Mouse (Mus musculus) neural tube, embryonic 11.5 days (tissue): ENCODE results near the gene App. TPM values are rescaled to one million over a fixed set of nuclear protein-coding genes. Genes with fewer than 3 reads are reported as not detected.

Source experiments
- ATAC-seq: fragments of 200-750 bp; cut with Nextera tagmentation; 2 replicates; pipeline ENCODE4 v1.8.0; 2017; ENCODE audit warnings: moderate number of reproducible peaks, mild to moderate bottlenecking, moderate TSS enrichment, moderate library complexity; ENCODE audit not compliant: insufficient read depth, low FRiP score, low TSS enrichment
- DNase-seq: peaks from one replicate; pipeline ENCODE4 v3.0.0-alpha.2; 2015; ENCODE audit warnings: low spot score
- H3K27ac ChIP-seq: fragments of 300-500 bp; sonication (generic); 2 replicates; pipeline ENCODE4 v1.5.1; 2014; ENCODE audit warnings: low read depth, mild to moderate bottlenecking, low read length
- H3K27me3 ChIP-seq: fragments of 300-500 bp; sonication (generic); 2 replicates; pipeline ENCODE4 v1.6.1; 2014; ENCODE audit warnings: mild to moderate bottlenecking, low read length, mixed read lengths; ENCODE audit not compliant: control insufficient read depth, insufficient read depth
- H3K36me3 ChIP-seq: fragments of 300-500 bp; sonication (generic); 2 replicates; pipeline ENCODE4 v1.6.1; 2014; ENCODE audit warnings: mild to moderate bottlenecking, low read length, moderate library complexity, mixed read lengths; ENCODE audit not compliant: control insufficient read depth, insufficient read depth
- H3K4me1 ChIP-seq: fragments of 300-500 bp; sonication (generic); 2 replicates; pipeline ENCODE4 v1.6.1; 2014; ENCODE audit warnings: low read length, mixed read lengths; ENCODE audit not compliant: control insufficient read depth, insufficient read depth
- H3K4me2 ChIP-seq: fragments of 300-500 bp; sonication (generic); 2 replicates; pipeline ENCODE4 v1.6.1; 2014; ENCODE audit warnings: low read depth, mild to moderate bottlenecking, moderate library complexity
- H3K4me3 ChIP-seq: fragments of 300-500 bp; sonication (generic); 2 replicates; pipeline ENCODE4 v1.5.1; 2014; ENCODE audit warnings: low read depth, low read length
- H3K9ac ChIP-seq: fragments of 300-500 bp; sonication (generic); 2 replicates; pipeline ENCODE4 v1.6.1; 2014; ENCODE audit warnings: mild to moderate bottlenecking, low read length
- H3K9me3 ChIP-seq: fragments of 300-500 bp; sonication (generic); 2 replicates; pipeline ENCODE4 v1.6.1; 2016; ENCODE audit warnings: low read length; ENCODE audit not compliant: control insufficient read depth
- WGBS: fragments of 180-500 bp; shearing (Covaris S2); extraction: QIAGEN DNeasy Blood & Tissue Kit; methylation state at CpG from one replicate; pipeline ENCODE4 v1.1.7; 2014; 5-methylcytosine and 5-hydroxymethylcytosine counted together
- polyA plus RNA-seq: library from polyadenylated mRNA; unstranded; fragments of >200 nt; fragmentation: Nextera tagmentation; extraction: Ambion mirVana; gene quantifications from 2 replicates; pipeline ENCODE4 v1.2.1, GENCODE M21; 2014

App gene
- polyA plus RNA-seq, 1 experiment from 2014 or later, result 210 TPM

DNA sequence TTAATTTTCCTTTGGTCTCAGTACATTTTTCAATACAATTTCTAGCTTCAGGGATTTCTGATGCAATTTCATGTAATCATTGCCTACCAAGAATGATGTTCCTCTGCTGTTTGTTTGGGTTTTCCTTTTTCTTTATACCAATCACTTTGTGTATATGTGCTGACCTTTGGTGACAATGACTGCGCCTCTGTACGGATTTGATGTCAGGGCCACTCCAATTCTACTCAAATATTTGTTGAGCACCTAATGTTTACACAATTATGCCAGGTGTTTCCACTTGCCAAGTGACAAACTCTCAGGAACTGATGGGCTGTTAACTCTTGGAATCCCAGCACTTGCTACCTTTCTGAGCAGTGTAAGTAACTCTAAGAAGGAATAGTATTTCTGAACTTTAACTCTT is 98.2 kb downstream of the App start:
- Histone ChIP-seq H3K27me3 (no peaks in the 10 kb centered on the region), H3K4me1 (no peaks in the 10 kb centered on the region), H3K4me3 (no peak overlapping the region), H3K4me2 (no peak overlapping the region), H3K9me3 (no peaks in the 10 kb centered on the region), H3K36me3 (peaks cover 2% of the 10 kb centered on the region), H3K27ac (no peak overlapping the region), H3K9ac (no peak overlapping the region)
- WGBS, result 87% methylated on average over 2 of the region's 2 CpGs
- DNase-seq (no peak), ATAC-seq (no peak)

DNA sequence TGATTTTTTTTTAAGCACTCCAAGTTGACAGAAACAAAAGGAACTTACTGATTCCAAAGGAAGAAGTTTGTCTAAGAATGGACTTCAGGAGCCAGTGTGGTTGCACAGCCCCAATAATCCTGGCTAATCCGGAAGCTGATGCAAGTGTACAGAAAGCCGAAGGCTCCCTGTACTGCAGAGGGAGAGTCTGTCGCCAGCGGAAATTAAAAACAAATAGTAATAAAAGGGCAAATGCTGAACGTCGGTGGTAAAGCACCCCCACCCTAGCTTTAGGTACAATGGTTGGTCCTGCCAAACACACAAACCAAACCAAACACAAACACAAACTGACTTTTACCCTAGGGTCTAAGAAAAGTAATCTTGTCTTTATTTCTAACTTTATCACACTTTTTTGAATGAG is 98.7 kb downstream of the App start:
- Histone ChIP-seq H3K36me3 (peaks cover 2% of the 10 kb centered on the region; the same call in 1 of the 2 replicates), H3K4me3 (no peak overlapping the region), H3K4me1 (no peaks in the 10 kb centered on the region), H3K4me2 (no peak overlapping the region), H3K9me3 (no peaks in the 10 kb centered on the region), H3K27ac (no peak overlapping the region), H3K9ac (no peak overlapping the region), H3K27me3 (no peaks in the 10 kb centered on the region)
- 87% methylated on average over 6 of the region's 6 CpGs for WGBS
- ATAC-seq, result no peak
- no peak for DNase-seq

DNA sequence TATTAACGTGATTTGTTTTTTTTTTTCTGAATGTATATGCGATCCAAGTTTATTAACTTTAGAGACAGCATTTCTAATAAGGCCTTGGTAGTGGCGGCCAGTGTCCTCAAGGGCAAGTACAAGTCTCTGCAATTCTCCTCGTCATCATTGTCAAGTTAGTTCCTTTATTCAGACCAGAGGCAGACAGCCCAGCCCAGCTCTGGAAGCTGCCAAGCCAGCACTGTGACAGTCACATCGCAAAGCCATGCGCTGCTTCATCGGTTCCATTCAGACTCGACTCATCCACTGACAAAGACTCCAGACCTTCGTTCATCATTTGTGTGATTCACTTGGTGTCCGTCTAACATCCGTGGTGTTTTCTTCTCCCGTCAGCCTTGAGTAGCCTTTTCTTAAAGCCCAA is 100.9 kb downstream of the App start:
- peaks cover 2% of the 10 kb centered on the region; the same call in 1 of the 2 replicates for H3K36me3 ChIP-seq

DNA sequence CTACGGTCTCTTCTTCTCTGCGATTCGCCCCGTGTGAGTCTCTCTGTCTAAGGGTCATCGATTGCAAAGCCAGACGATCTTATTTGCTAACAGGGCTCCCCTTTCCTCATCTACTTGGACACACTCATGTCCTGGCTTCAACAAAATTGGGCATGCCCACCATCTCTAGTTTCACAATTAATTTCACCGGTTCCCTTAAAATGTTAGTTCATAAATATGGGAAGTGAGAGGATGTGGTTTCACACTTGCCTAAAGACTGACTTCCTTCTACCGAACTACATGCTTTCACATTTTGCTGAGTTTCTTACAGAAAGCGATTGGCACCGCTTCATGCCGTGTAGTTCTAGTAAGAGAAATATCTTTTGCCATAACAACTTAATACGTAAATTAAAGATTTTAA is 101.8 kb downstream of the App start:
- no peak overlapping the region for H3K4me3 ChIP-seq
- H3K27ac ChIP-seq, result no peak overlapping the region
- no peak overlapping the region for H3K9ac ChIP-seq
- no peaks in the 10 kb centered on the region for H3K27me3 ChIP-seq
- peaks cover 2% of the 10 kb centered on the region; the same call in 1 of the 2 replicates for H3K36me3 ChIP-seq
- WGBS, result 96% methylated on average over 12 of the region's 12 CpGs
- H3K4me1 ChIP-seq, result no peaks in the 10 kb centered on the region
- H3K4me2 ChIP-seq, result no peak overlapping the region
- DNase-seq (no peak), ATAC-seq (no peak)
- no peaks in the 10 kb centered on the region for H3K9me3 ChIP-seq

More for the DNA sequence above, 100.9 kb downstream of the App start:
- Histone ChIP-seq H3K4me3 (no peak overlapping the region), H3K27me3 (no peaks in the 10 kb centered on the region), H3K9me3 (no peaks in the 10 kb centered on the region), H3K27ac (no peak overlapping the region), H3K4me2 (no peak overlapping the region), H3K9ac (no peak overlapping the region), H3K4me1 (no peaks in the 10 kb centered on the region)
- WGBS, result 76% methylated on average over 12 of the region's 12 CpGs
- no peak for ATAC-seq
- no peak for DNase-seq

DNA sequence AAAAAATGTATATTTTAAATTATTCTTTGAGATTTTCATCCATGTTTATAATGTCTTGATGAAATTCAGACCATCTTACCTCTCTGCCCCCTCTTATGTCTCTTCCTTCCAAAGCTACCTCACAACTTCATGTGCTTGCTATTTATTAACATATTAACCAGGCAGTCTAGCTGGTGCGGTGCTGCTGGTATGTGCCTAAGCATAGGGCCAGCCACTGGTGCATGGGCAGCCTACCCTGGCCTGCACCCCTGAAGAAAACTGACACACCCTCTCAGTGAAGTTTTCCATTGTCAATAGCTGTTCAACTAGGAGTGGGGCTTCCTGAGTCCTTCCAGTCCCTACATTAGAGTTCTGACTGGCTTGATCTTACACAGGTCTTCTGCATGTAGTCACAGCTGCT is 102.3 kb downstream of the App start:
- no peak overlapping the region for H3K27ac ChIP-seq
- no peaks in the 10 kb centered on the region for H3K9me3 ChIP-seq
- H3K36me3 ChIP-seq, result peaks cover 2% of the 10 kb centered on the region; the same call in 1 of the 2 replicates
- 0 out of 2 replicates have a peak, but pooled peaks cover 2% of the 10 kb centered on the region for H3K4me1 ChIP-seq
- H3K9ac ChIP-seq, result no peak overlapping the region
- H3K4me2 ChIP-seq, result no peak overlapping the region
- no peak for DNase-seq
- ATAC-seq, result no peak
- 100% methylated on average over 1 of the region's 1 CpGs for WGBS
- H3K27me3 ChIP-seq, result no peaks in the 10 kb centered on the region
- no peak overlapping the region for H3K4me3 ChIP-seq

DNA sequence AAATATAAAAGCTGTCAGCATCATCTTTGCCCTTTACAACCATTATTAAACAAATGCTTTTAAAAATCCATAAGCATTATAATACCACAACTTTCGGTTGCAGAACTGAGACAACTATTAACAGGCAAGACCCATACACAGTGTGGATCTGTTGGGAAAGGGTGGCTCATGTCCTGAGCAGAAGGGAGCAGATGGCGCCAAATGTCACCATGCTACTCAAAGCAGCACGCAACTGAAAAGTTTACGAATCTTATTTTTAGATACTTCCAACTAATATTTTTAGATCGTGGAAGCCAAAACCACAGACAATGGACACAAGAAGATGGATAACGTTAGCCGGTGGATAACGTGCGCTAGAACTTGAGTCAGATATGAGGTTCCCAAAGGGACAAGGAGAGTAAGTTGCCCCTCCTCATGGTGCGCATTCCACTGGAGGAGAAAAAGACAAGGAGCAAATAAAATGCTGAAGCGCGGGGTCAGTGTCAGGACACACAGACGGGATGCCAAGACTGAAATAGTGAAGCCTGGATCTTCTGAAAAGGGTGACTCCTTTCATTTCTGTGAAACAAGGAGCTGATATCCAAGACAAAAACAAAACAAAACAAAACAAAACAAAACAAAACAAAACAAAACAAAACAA is 106.2 kb downstream of the App start:
- no peak overlapping the region for H3K4me3 ChIP-seq
- no peak overlapping the region for H3K9ac ChIP-seq
- no peak overlapping the region for H3K4me2 ChIP-seq
- DNase-seq, result no peak
- H3K27ac ChIP-seq, result no peak overlapping the region
- ATAC-seq, result no peak
- 0 out of 2 replicates have a peak, but pooled peaks cover 2% of the 10 kb centered on the region for H3K4me1 ChIP-seq
- WGBS, result 91% methylated on average over 13 of the region's 13 CpGs
- no peaks in the 10 kb centered on the region for H3K27me3 ChIP-seq
- H3K36me3 ChIP-seq, result no peaks in the 10 kb centered on the region
- H3K9me3 ChIP-seq, result no peaks in the 10 kb centered on the region

DNA sequence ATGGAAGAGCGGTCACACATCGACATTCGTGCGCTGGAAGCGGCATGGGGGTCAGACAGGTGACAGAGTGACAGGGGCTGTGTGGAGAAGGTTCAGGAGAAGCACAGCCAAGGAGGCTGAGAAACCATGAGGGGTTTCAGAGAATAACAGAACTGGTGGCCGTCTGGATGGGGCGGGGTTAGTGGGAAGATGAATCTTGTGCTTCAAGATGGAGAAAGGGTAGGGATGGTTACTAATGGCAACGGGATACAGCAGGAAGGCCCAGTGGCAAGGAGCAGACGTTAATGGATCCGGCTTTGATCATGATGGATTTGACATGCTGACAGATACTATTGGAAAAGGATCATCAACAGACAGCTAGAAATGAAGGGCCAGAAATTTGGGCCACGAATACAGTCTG is 107.3 kb downstream of the App start:
- 0 out of 2 replicates have a peak, but pooled peaks have one; percentile 16 for ATAC-seq
- Histone ChIP-seq H3K9ac (no peak overlapping the region), H3K4me2 (no peak overlapping the region), H3K27ac (no peak overlapping the region), H3K4me3 (no peak overlapping the region), H3K4me1 (0 out of 2 replicates have a peak, but pooled peaks cover 2% of the 10 kb centered on the region), H3K27me3 (no peaks in the 10 kb centered on the region), H3K9me3 (no peaks in the 10 kb centered on the region), H3K36me3 (no peaks in the 10 kb centered on the region; the same call in 1 of the 2 replicates)
- DNase-seq, result no peak
- WGBS, result 79% methylated on average over 11 of the region's 11 CpGs

DNA sequence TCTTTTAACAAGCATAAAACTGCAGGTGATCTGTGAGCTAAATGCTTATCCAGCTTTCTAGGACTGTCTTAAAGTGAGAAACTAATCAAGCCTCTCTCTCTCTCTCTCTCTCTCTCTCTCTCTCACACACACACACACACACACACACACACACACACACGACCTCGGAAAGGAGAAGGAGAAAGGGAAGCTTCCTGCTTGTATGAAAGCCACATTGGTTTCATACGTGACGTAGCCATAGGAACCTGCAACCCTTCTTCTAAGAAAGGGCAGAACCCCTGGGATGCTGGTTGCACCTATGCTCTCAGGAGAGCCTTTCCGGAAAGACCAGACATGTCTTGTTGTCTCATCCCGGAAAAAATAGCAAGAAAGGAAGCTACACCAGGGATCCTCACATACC is 108.8 kb downstream of the App start:
- H3K9me3 ChIP-seq, result no peaks in the 10 kb centered on the region
- ATAC-seq (no peak), DNase-seq (no peak)
- no peaks in the 10 kb centered on the region for H3K27me3 ChIP-seq
- H3K36me3 ChIP-seq, result no peaks in the 10 kb centered on the region; the same call in 1 of the 2 replicates
- H3K4me2 ChIP-seq, result no peak overlapping the region
- H3K9ac ChIP-seq, result no peak overlapping the region
- no peak overlapping the region for H3K27ac ChIP-seq
- H3K4me3 ChIP-seq, result no peak overlapping the region
- H3K4me1 ChIP-seq, result 0 out of 2 replicates have a peak, but pooled peaks cover 2% of the 10 kb centered on the region
- WGBS, result 90% methylated on average over 5 of the region's 6 CpGs

DNA sequence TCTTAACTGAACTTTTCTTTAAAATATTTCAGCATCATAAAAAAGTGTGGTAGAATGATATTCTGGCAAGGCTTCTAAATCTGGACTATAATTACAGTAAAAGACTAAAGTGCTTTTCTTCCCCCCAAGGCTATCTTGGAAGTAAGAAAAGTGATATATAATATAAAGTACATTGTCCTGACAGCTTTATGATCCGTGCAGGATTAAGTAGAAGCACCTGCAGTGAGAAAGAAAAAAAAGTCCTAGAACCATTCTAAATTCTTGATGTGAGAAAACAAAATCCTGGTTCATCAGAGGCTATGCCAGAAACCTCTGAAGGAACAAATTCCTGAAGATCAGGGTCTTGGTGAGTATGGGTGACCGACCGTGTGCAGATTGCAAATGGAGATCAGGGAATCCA is 110.8 kb downstream of the App start:
- no peak overlapping the region for H3K27ac ChIP-seq
- H3K4me3 ChIP-seq, result no peak overlapping the region
- no peaks in the 10 kb centered on the region for H3K9me3 ChIP-seq
- H3K4me2 ChIP-seq, result no peak overlapping the region
- H3K9ac ChIP-seq, result no peak overlapping the region
- 0 out of 2 replicates have a peak, but pooled peaks cover 2% of the 10 kb centered on the region for H3K4me1 ChIP-seq
- DNase-seq (no peak), ATAC-seq (no peak)
- 88% methylated on average over 3 of the region's 3 CpGs for WGBS
- no peaks in the 10 kb centered on the region; the same call in 1 of the 2 replicates for H3K36me3 ChIP-seq
- H3K27me3 ChIP-seq, result no peaks in the 10 kb centered on the region
